Mouse (Mus musculus) stomach, postnatal 0 days (tissue): ENCODE results near the gene B4gat1.

ENCODE experiments used
- CTCF ChIP-seq: IDR thresholded peaks from 2 replicates; pipeline ENCODE4 v1.5.1; 2016; ENCODE audit warnings: antibody characterized with exemption, low read depth, mild to moderate bottlenecking, moderate library complexity
- EP300 ChIP-seq: optimal IDR thresholded peaks from 2 replicates; pipeline ENCODE3; 2016; ENCODE audit warnings: antibody characterized with exemption

DNA sequence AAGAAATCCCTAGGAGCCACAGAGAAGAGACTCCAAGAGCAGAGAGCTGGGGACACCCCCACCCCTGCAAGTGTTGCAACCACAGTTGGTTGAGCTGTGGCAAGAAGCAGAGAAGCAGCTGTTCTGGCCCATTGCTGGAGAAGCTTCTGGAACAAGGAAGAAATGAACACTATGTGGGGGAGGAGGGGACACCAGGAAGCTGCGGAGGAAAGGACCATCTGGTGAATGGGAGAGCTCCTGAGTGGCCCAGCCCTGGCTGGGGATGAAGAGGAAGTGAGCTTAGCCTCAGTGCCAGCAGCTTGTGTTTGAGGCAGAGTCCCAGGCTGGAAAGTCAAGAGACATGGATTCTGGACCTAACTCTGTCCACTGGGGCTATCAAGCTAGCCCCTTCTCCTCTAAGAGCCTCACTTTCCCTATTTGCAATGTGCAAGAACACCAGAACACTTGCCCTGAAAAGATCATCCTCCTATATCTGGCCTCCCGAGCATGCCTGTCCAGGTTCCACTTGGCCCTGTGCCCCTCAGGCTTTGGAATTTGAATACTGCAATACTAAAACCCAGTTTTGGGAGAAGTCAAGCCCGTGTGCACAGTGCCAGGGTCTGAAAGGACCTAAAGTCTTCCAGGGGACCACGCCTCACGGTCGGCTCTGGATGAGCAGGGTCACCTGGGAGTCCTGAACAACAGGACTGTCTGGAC, 39.0 kb upstream of the B4gat1 start:
- TF ChIP-seq EP300, result no peak
- no peak for TF ChIP-seq CTCF
